Mouse (Mus musculus): ENCODE data around the gene Mpzl3.

Gene Mpzl3

DNA sequence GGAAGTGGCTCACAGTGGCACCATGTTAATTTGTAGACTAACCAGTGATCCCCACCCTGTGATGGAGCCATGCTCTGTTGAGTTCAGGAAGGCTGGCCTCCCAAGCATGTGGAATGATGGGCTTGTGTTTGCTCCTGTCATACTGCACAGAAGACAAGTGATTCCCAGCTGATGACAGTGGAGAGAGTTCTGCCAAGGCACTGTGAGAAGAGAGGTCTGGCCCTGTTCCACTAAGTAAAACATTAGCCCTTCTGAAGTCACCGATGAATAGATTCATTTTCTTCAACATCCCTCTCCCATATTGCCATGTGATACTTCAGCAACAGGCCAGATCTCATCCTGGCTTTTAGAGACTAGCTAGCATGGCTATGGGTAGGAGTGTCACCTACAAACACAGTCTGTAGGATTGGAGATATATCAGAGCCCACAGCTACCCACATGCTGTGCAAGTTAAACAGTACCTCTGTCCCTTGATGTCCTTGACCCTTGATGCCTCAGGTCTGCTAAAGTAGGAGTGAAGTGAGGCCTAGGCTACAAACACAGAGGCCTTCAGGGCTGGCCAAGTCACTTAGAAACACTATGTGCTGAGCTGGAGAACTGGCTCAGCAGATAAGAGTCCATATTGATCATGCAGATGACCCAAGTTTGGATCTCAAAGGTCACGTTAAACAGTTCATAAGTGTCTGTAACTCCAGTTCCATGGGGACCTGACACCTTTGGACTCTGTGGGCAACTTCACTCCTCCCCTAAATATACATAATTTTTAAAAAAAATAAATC is 50.8 kb downstream of the Mpzl3 start:
- DNase-seq = no peak

- DNase-seq = peak; percentile 80 to 85
Observed at GRCm38 (mm10) chr9:45115706-45116105, 60.7 kb downstream of the Mpzl3 start.

- no peak for DNase-seq
Observed at GRCm38 (mm10) chr9:45116819-45117218, 61.8 kb downstream of the Mpzl3 start.

DNA sequence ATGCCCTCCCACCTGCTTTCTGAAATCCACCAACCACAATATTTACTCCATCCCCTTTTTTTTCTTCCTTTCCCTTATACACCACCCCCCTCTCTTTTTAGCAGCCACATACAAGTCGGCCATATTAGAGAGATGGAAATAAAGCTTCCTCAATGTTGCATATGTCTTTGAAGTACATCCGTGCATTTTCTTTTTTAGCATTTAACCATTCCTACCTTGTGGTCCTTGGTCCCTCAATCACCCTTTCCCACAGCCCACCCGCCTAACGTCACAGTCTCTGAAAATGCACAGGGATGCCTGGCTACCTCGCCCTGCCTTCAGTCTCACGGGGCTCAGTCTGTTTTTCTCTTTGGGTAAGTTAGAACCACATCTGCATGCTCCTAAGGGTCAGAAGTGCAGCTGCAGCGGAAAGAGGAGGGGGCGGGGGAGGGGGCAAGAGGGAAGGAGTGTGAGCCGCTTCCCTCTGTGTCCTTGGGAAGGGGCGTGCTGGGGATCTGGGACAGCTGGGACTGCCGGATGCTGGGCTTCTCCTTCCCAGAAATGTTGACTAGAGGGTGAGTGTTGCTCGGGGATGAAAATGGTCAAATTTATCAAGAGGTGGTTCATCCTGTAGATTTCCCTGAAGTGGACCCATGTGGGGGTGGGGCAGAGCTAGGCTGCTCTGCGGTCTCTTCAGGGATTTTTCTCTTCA is 62.9 kb downstream of the Mpzl3 start, which contains the start of gene Scn2b:
Scn2b (plus strand) TSS at position 42 of the 691 bp plus-strand sequence.
- peak; percentile 62 to 65 for DNase-seq

GRCm38 (mm10) chr9:45118552-45118951 is 63.6 kb downstream of the Mpzl3 start:
- peak; percentile 87 to 90 for DNase-seq

GRCm38 (mm10) chr9:45119316-45119953 is 64.4 kb downstream of the Mpzl3 start:
- peak; percentile 21 to 27 for DNase-seq

- peak; percentile 30 to 33 for DNase-seq
Observed at GRCm38 (mm10) chr9:45119954-45120530, 65.1 kb downstream of the Mpzl3 start.

DNA sequence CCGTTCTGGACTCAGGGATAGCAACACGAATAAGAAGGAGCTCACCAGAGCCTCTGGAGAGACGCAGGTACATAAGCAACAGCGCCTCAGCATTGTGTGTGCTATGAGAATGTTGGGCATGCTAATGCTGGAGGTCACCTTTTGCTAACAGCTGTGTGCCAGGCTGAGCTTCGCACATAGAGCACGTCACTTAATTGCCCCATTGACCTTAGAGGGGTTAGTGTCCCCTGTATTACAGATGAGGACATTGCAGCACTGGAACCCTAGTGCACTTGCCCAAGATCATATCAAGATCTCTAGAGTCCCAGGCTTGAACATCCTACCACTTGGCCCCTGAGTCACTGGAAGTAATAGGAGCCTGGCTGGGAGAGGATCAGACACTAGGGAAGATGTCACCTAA is 65.6 kb downstream of the Mpzl3 start:
- peak in 1 of 2 experiments; percentile 20 for DNase-seq

DNA sequence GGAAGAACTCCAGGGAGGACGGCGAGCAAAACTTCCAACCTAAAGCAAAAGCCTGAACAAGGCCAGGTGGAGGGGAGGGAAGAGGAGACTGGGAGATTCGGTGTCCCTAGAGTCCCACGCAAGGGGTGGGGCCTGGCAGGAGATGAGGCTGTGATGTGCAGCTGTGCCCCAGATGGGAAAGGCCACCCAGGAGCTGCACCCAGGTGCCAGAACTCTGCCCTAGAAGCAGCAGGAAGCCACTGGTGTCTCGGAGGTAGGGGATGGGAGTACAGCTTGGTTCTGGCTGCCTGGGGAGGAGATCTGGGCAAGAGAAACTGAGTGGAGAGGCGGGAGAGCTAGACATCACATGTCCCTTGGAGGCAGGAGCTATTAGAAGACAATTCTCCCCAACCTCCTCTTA is 66.0 kb downstream of the Mpzl3 start:
- DNase-seq = peak; percentile 29 to 39

DNA sequence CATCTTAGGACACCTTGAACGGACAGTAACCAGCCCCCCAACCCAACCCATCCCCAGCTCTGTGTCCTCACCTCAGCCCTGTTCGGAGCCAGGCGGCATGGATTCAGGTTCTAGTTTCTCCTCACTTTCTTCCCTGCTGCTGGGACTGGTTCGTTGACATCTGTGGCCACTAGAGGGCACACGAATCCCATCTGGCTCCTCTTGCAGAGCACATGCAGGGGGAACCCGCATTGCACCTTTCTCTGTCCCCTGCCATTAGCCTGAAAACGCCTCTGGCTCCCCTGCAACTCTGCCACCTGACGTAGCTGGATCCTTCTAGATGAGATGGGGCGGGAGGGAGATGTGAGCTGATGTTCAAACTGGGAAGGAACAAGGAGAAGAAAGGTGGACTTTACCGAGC is 66.8 kb downstream of the Mpzl3 start:
- peak; percentile 89 to 91 for DNase-seq

DNA sequence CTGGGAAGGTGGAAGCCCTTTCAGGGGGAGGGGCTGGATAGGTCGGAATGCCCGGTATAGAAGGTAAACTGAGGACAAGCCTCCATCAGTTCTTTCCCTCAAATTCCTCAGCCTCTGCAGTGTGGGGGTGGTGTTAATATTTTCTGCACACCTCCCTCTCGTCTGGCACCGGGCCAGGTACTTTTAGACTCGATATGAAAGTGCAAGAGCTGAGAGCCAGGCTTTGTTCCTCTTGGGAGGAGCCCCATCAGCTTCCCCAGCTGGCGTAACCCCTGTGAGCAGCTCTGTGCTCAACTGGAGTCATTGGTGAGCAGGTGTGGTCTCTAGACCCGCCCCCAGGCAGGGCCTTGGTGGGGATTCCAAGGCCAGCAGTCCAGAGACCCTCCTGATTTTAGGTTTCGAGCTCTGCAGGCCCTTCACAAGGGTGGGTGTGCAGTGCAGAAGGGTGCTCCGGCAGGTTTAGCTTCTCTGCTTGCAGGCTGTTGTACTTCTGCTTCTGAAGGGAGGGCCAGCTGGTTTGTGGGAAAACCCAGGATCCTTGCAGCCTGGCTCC is 67.3 kb downstream of the Mpzl3 start:
- DNase-seq = peak; percentile 54 to 66

- no peak for DNase-seq
Observed at GRCm38 (mm10) chr9:45125211-45125610, 70.2 kb downstream of the Mpzl3 start.

DNA sequence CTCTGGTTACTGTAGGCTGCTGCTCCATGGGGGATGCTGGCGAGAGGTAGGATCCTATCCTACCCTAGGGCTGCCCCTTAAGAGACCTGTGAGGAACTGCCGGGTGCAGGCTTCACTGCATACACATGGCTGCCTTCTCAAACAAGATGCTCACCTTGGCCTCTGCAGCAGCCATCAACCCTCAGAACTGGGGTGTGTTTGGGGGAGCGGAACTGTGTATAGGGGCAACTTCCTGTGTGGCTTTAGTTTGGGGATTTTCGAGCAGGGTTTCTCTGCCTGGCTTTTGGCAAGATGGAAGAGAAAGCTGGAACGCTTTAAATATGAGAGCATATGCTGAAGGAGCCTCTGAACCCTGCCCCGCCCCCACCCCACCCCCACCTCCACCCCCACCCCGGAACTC is 72.0 kb downstream of the Mpzl3 start:
- DNase-seq = no peak
